Comparison of ENCODE assay signal across 23 mouse cellular contexts in genomic region chr4:85959019-85959418, GRCm38 (mm10).
A peak's percentile ranks its signal among the peaks of the same experiment; 100 is the strongest.
DNase-seq lines count a peak whose midpoint lies in the region; ATAC-seq and TF ChIP-seq lines count a peak whose summit lies in the region.
"Had no signal": no experiment of that assay in that cellular context is flagged by ENCODE, and none has a peak within 500 bp of the region (broad histone marks: within the 10 kb centered on the region; RNA-seq: fewer than 3 reads in every experiment).

No protein-coding gene starts in this region.

- H3K4me1 ChIP-seq in kidney, embryonic 15.5 days: 0 out of 2 replicates have a peak, but pooled peaks cover 5% of the 10 kb centered on the region
- no peaks in the 10 kb centered on the region for H3K4me1 ChIP-seq in kidney, embryonic 14.5 days (ENCODE audit: control insufficient read depth, insufficient read depth, low read length)
- H3K4me1 ChIP-seq in embryonic fibroblast, embryonic 13.5 days (ENCODE audit: control insufficient read depth, insufficient read depth, low read length): peaks cover 8% of the 10 kb centered on the region
- H3K4me1 ChIP-seq: embryonic facial prominence, embryonic 12.5 days; forebrain, embryonic 12.5 days; hindbrain, embryonic 13.5 days had no signal

- DNase-seq in 3T3-L1 (ENCODE audit: low read depth, low spot score): peak; percentile 35
- no peak for DNase-seq in cerebellum, adult 9-10 months
- DNase-seq in layer of hippocampus, adult 9-11 months: no peak
- DNase-seq: adrenal gland, adult 2 months; adrenal gland, postnatal 25 days; B cell, adult 2 months; cerebellum, adult 11 months; cerebellum, adult 8-10 months; cerebellum, postnatal 25 days; gastrocnemius, postnatal 10 days; heart, postnatal 10 days had no signal

- H3K36me3 ChIP-seq in kidney, embryonic 15.5 days: no peaks in the 10 kb centered on the region
- no peaks in the 10 kb centered on the region for H3K36me3 ChIP-seq in kidney, embryonic 14.5 days (ENCODE audit: control insufficient read depth, insufficient read depth, low read length)
- no peaks in the 10 kb centered on the region for H3K36me3 ChIP-seq in C2C12 (ENCODE audit: control insufficient read depth, insufficient read depth)
- H3K36me3 ChIP-seq: embryonic facial prominence, embryonic 12.5 days; forebrain, embryonic 12.5 days; heart, embryonic 13.5 days; hindbrain, embryonic 13.5 days had no signal

- TF ChIP-seq POLR2A in embryonic fibroblast, embryonic 13.5 days (IDR thresholded peaks at IDR 0.05; ENCODE audit: low read depth, low read length): no peak

- no peaks in the 10 kb centered on the region for H3K79me3 ChIP-seq in C2C12 (ENCODE audit: low read depth)

- 69% methylated on average over 2 of the region's 2 CpGs for WGBS in kidney, embryonic 15.5 days
- WGBS in kidney, embryonic 14.5 days: 62% methylated on average over 2 of the region's 2 CpGs

- 0 out of 2 replicates have a peak overlapping the region, but pooled peaks have one; percentile 9 for H3K27ac ChIP-seq in kidney, embryonic 15.5 days
- H3K27ac ChIP-seq in kidney, embryonic 14.5 days (ENCODE audit: low read depth, low read length): no peak overlapping the region
- peak overlapping the region; percentile 94 for H3K27ac ChIP-seq in embryonic fibroblast, embryonic 13.5 days (ENCODE audit: insufficient read depth, low read length)
- H3K27ac ChIP-seq: embryonic facial prominence, embryonic 12.5 days; forebrain, embryonic 12.5 days; heart, embryonic 13.5 days; hindbrain, embryonic 13.5 days; hindbrain, postnatal 0 days had no signal

- H3K27me3 ChIP-seq in kidney, embryonic 15.5 days: no peaks in the 10 kb centered on the region
- no peaks in the 10 kb centered on the region for H3K27me3 ChIP-seq in kidney, embryonic 14.5 days (ENCODE audit: control insufficient read depth, insufficient read depth, low read length)
- H3K27me3 ChIP-seq in C2C12 (ENCODE audit: control insufficient read depth, insufficient read depth, insufficient read length): no peaks in the 10 kb centered on the region
- H3K27me3 ChIP-seq: embryonic facial prominence, embryonic 12.5 days; forebrain, embryonic 12.5 days; heart, embryonic 13.5 days; hindbrain, embryonic 13.5 days had no signal

- ATAC-seq in kidney, embryonic 15.5 days (replicated peaks; ENCODE audit: low FRiP score): no peak
- ATAC-seq in kidney, embryonic 14.5 days (ENCODE audit: low FRiP score, low TSS enrichment): no peak
- ATAC-seq: activated CD4-positive, CD25-positive, alpha-beta regulatory T cell, adult 4 months; forebrain, embryonic 16.5 days; hindbrain, postnatal 0 days; Patski had no signal

- H3K4me3 ChIP-seq in kidney, embryonic 15.5 days (replicated peaks): no peak overlapping the region
- H3K4me3 ChIP-seq in kidney, embryonic 14.5 days (ENCODE audit: low read length): no peak overlapping the region
- H3K4me3 ChIP-seq in C2C12 (ENCODE audit: insufficient read depth, poor library complexity, severe bottlenecking): no peak overlapping the region
- H3K4me3 ChIP-seq in embryonic fibroblast, embryonic 13.5 days (ENCODE audit: insufficient read depth, low read length): no peak overlapping the region
- H3K4me3 ChIP-seq: embryonic facial prominence, embryonic 12.5 days; forebrain, embryonic 12.5 days; heart, embryonic 13.5 days; hindbrain, embryonic 13.5 days had no signal

- H3ac ChIP-seq in C2C12 (ENCODE audit: control insufficient read depth, insufficient read length, low read depth): no peak overlapping the region

- no peaks in the 10 kb centered on the region for H3K9me3 ChIP-seq in kidney, embryonic 15.5 days (replicated peaks)
- H3K9me3 ChIP-seq in kidney, embryonic 14.5 days (ENCODE audit: control insufficient read depth, low read length): no peaks in the 10 kb centered on the region
- H3K9me3 ChIP-seq: embryonic facial prominence, embryonic 12.5 days; forebrain, embryonic 12.5 days; heart, embryonic 13.5 days; hindbrain, embryonic 13.5 days had no signal

- H3K79me2 ChIP-seq in C2C12 (ENCODE audit: control insufficient read depth, insufficient read depth): no peaks in the 10 kb centered on the region

- no peak for TF ChIP-seq CTCF in C2C12 (IDR thresholded peaks at IDR 0.05; ENCODE audit: control insufficient read depth, insufficient read depth, insufficient read length)
- TF ChIP-seq CTCF in embryonic fibroblast, embryonic 13.5 days (IDR thresholded peaks at IDR 0.05; ENCODE audit: borderline replicate concordance, insufficient read depth, low read length): no peak

- H3K4me2 ChIP-seq in kidney, embryonic 15.5 days: no peak overlapping the region
- no peak overlapping the region for H3K4me2 ChIP-seq in kidney, embryonic 14.5 days (replicated peaks; ENCODE audit: low read depth, low read length)
- H3K4me2 ChIP-seq: embryonic facial prominence, embryonic 12.5 days; forebrain, embryonic 12.5 days; heart, embryonic 13.5 days; hindbrain, embryonic 13.5 days had no signal

- no peak overlapping the region for H3K9ac ChIP-seq in kidney, embryonic 15.5 days
- no peak overlapping the region for H3K9ac ChIP-seq in kidney, embryonic 14.5 days (ENCODE audit: low read depth, low read length)
- H3K9ac ChIP-seq: embryonic facial prominence, embryonic 12.5 days; forebrain, embryonic 12.5 days; heart, embryonic 13.5 days; hindbrain, embryonic 13.5 days had no signal

TF ChIP-seq in C2C12, 6 proteins besides CTCF, POLR2A, EP300 and RAD21:
- TF ChIP-seq USF1 (IDR thresholded peaks at IDR 0.05; ENCODE audit: low read depth): peak; percentile 33
- TF ChIP-seq CEBPB (IDR thresholded peaks at IDR 0.05; ENCODE audit: low read depth): no peak
